Mouse (Mus musculus) heart, postnatal 10 days (tissue): ENCODE measurements around the gene Siah1a. TPM values are rescaled to one million over a fixed set of nuclear protein-coding genes. Genes with fewer than 3 reads are reported as not detected.

ENCODE experiments used
- DNase-seq, 2 experiments: peaks; one replicate each; pipeline ENCODE4 v3.0.0; 2021
- intact Hi-C: fragments of 180-260 bp; cut with DNase I; formaldehyde crosslinking; loops from one replicate; pipeline ENCODE4 v1.15.1; 2025
- total RNA-seq, 2 experiments: library from RNA; stranded (reverse); gene quantifications; 2 replicates each; pipeline ENCODE4 v1.2.3; 2021

The Siah1a gene
- total RNA-seq, 2 experiments from 2014 or later: 25.9 to 27.9 TPM

- DNase-seq: no peak
- intact Hi-C loops: no loop called here
These were observed 37.9 kb downstream of the Siah1a start for GRCm38 (mm10) chr8:86707873-86708272.

- DNase-seq: no peak
- intact Hi-C loops: no loop called here
These were observed 39.0 kb downstream of the Siah1a start for GRCm38 (mm10) chr8:86706756-86707155.

- DNase-seq: no peak
These were observed 40.4 kb downstream of the Siah1a start for GRCm38 (mm10) chr8:86705317-86705716.

GRCm38 (mm10) chr8:86702453-86702852, 43.3 kb downstream of the Siah1a start:
- intact Hi-C loops: no loop called here
- DNase-seq: no peak

More at GRCm38 (mm10) chr8:86705317-86705716, 40.4 kb downstream of the Siah1a start:
- intact Hi-C loops: no loop called here

GRCm38 (mm10) chr8:86699471-86699870, 46.3 kb downstream of the Siah1a start:
- intact Hi-C loops: no loop called here
- no peak for DNase-seq

GRCm38 (mm10) chr8:86698811-86699421, 46.8 kb downstream of the Siah1a start:
- intact Hi-C loops: no loop called here
- DNase-seq: no peak

GRCm38 (mm10) chr8:86695703-86696102, 50.0 kb downstream of the Siah1a start:
- intact Hi-C loops: no loop called here
- DNase-seq: no peak

- intact Hi-C loops: no loop called here
- DNase-seq: no peak
These were observed 51.7 kb downstream of the Siah1a start for GRCm38 (mm10) chr8:86694011-86694410.

- DNase-seq: no peak
- intact Hi-C loops: no loop called here
These were observed 53.6 kb downstream of the Siah1a start for GRCm38 (mm10) chr8:86692107-86692506.

- no peak for DNase-seq
- intact Hi-C loops: no loop called here
These were observed 59.1 kb downstream of the Siah1a start for GRCm38 (mm10) chr8:86686629-86687028.

Other genes with a start within 250 kb of the Siah1a start
- gene Abcc12, start 165.2 kb downstream of the Siah1a start, total RNA-seq: under 1 TPM; 0.07 to 0.15 TPM
- 10 to 100 TPM; 65.7 to 68.2 TPM for gene Lonp2, start 121.9 kb downstream of the Siah1a start, total RNA-seq
- gene Gm10638, start 235 bp downstream of the Siah1a start, total RNA-seq: 1 to 10 TPM; 3.5 to 3.9 TPM
- 10 to 100 TPM; 19.6 to 24.6 TPM for gene N4bp1, start 139.3 kb upstream of the Siah1a start, total RNA-seq